Mouse (Mus musculus): ENCODE data around the gene Xirp1. TPM values are rescaled to one million over a fixed set of nuclear protein-coding genes. Genes with fewer than 3 reads are reported as not detected.

The Xirp1 gene
- polyA plus RNA-seq, 1 experiment from 2014 or later = not detected

GRCm38 (mm10) chr9:120054545-120055277 is 31.3 kb upstream of the Xirp1 start:
- no peaks in the 10 kb centered on the region for H3K4me1 ChIP-seq (replicated peaks; ENCODE audit: control insufficient read depth, insufficient read depth, low read length)
- H3K36me3 ChIP-seq (ENCODE audit: control insufficient read depth, insufficient read depth, low read length) = no peaks in the 10 kb centered on the region
- no peak overlapping the region for H3K4me2 ChIP-seq (ENCODE audit: low read depth, low read length, severe bottlenecking)
- no peak for ATAC-seq (replicated peaks; ENCODE audit: low FRiP score)
- H3K27me3 ChIP-seq (ENCODE audit: control insufficient read depth, insufficient read depth, low read length) = no peaks in the 10 kb centered on the region
- H3K4me3 ChIP-seq (ENCODE audit: low read depth, low read length) = no peak overlapping the region
- 49% methylated on average over 8 of the region's 8 CpGs for WGBS
- DNase-seq (ENCODE audit: low spot score) = no peak
- 0 out of 2 replicates have a peak overlapping the region, but pooled peaks have one; percentile 20 for H3K9ac ChIP-seq (ENCODE audit: low read length)
- no peak overlapping the region for H3K27ac ChIP-seq (ENCODE audit: low read depth, low read length)
- no peaks in the 10 kb centered on the region for H3K9me3 ChIP-seq (ENCODE audit: control insufficient read depth, low read length)

GRCm38 (mm10) chr9:120049407-120049806 is 26.0 kb upstream of the Xirp1 start:
- H3K4me1 ChIP-seq (replicated peaks; ENCODE audit: control insufficient read depth, insufficient read depth, low read length) = no peaks in the 10 kb centered on the region
- no peak overlapping the region for H3K4me3 ChIP-seq (ENCODE audit: low read depth, low read length)
- no peak for ATAC-seq (replicated peaks; ENCODE audit: low FRiP score)
- no peaks in the 10 kb centered on the region for H3K9me3 ChIP-seq (ENCODE audit: control insufficient read depth, low read length)
- no peak overlapping the region for H3K4me2 ChIP-seq (ENCODE audit: low read depth, low read length, severe bottlenecking)
- no peak for DNase-seq (ENCODE audit: low spot score)
- 75% methylated on average over 3 of the region's 3 CpGs for WGBS
- H3K27me3 ChIP-seq (ENCODE audit: control insufficient read depth, insufficient read depth, low read length) = no peaks in the 10 kb centered on the region
- H3K27ac ChIP-seq (ENCODE audit: low read depth, low read length) = no peak overlapping the region
- H3K36me3 ChIP-seq (ENCODE audit: control insufficient read depth, insufficient read depth, low read length) = no peaks in the 10 kb centered on the region
- no peak overlapping the region for H3K9ac ChIP-seq (ENCODE audit: low read length)

GRCm38 (mm10) chr9:120048495-120048894 is 25.1 kb upstream of the Xirp1 start:
- no peak overlapping the region for H3K4me3 ChIP-seq (ENCODE audit: low read depth, low read length)
- no peaks in the 10 kb centered on the region for H3K9me3 ChIP-seq (ENCODE audit: control insufficient read depth, low read length)
- 76% methylated on average over 6 of the region's 6 CpGs for WGBS

GRCm38 (mm10) chr9:120043115-120043514 is 19.7 kb upstream of the Xirp1 start:
- Histone ChIP-seq H3K4me3 (ENCODE audit: low read depth, low read length) (no peak overlapping the region), H3K27me3 (ENCODE audit: control insufficient read depth, insufficient read depth, low read length) (no peaks in the 10 kb centered on the region), H3K4me2 (ENCODE audit: low read depth, low read length, severe bottlenecking) (no peak overlapping the region), H3K9me3 (ENCODE audit: control insufficient read depth, low read length) (no peaks in the 10 kb centered on the region), H3K9ac (ENCODE audit: low read length) (no peak overlapping the region), H3K4me1 (replicated peaks; ENCODE audit: control insufficient read depth, insufficient read depth, low read length) (no peaks in the 10 kb centered on the region), H3K27ac (ENCODE audit: low read depth, low read length) (no peak overlapping the region), H3K36me3 (ENCODE audit: control insufficient read depth, insufficient read depth, low read length) (no peaks in the 10 kb centered on the region)
- ATAC-seq (replicated peaks; ENCODE audit: low FRiP score) = no peak
- 83% methylated on average over 7 of the region's 7 CpGs for WGBS
- no peak for DNase-seq (ENCODE audit: low spot score)

More at GRCm38 (mm10) chr9:120048495-120048894, 25.1 kb upstream of the Xirp1 start:
- Histone ChIP-seq H3K27me3 (ENCODE audit: control insufficient read depth, insufficient read depth, low read length) (no peaks in the 10 kb centered on the region), H3K27ac (ENCODE audit: low read depth, low read length) (no peak overlapping the region), H3K4me2 (ENCODE audit: low read depth, low read length, severe bottlenecking) (no peak overlapping the region), H3K9ac (ENCODE audit: low read length) (no peak overlapping the region), H3K36me3 (ENCODE audit: control insufficient read depth, insufficient read depth, low read length) (no peaks in the 10 kb centered on the region), H3K4me1 (replicated peaks; ENCODE audit: control insufficient read depth, insufficient read depth, low read length) (no peaks in the 10 kb centered on the region)
- ATAC-seq (replicated peaks; ENCODE audit: low FRiP score) = no peak
- no peak for DNase-seq (ENCODE audit: low spot score)

GRCm38 (mm10) chr9:120037414-120037813 is 14.0 kb upstream of the Xirp1 start:
- Histone ChIP-seq H3K27me3 (ENCODE audit: control insufficient read depth, insufficient read depth, low read length) (no peaks in the 10 kb centered on the region), H3K4me1 (replicated peaks; ENCODE audit: control insufficient read depth, insufficient read depth, low read length) (no peaks in the 10 kb centered on the region), H3K9me3 (ENCODE audit: control insufficient read depth, low read length) (no peaks in the 10 kb centered on the region), H3K4me2 (ENCODE audit: low read depth, low read length, severe bottlenecking) (no peak overlapping the region), H3K4me3 (ENCODE audit: low read depth, low read length) (no peak overlapping the region), H3K27ac (ENCODE audit: low read depth, low read length) (no peak overlapping the region), H3K36me3 (ENCODE audit: control insufficient read depth, insufficient read depth, low read length) (no peaks in the 10 kb centered on the region), H3K9ac (ENCODE audit: low read length) (no peak overlapping the region)
- ATAC-seq (replicated peaks; ENCODE audit: low FRiP score) (no peak), DNase-seq (ENCODE audit: low spot score) (no peak)
- 84% methylated on average over 7 of the region's 7 CpGs for WGBS

- Histone ChIP-seq H3K27ac (ENCODE audit: low read depth, low read length) (no peak overlapping the region), H3K4me1 (replicated peaks; ENCODE audit: control insufficient read depth, insufficient read depth, low read length) (no peaks in the 10 kb centered on the region), H3K4me3 (ENCODE audit: low read depth, low read length) (no peak overlapping the region), H3K36me3 (ENCODE audit: control insufficient read depth, insufficient read depth, low read length) (no peaks in the 10 kb centered on the region), H3K9ac (ENCODE audit: low read length) (no peak overlapping the region), H3K9me3 (ENCODE audit: control insufficient read depth, low read length) (no peaks in the 10 kb centered on the region), H3K4me2 (ENCODE audit: low read depth, low read length, severe bottlenecking) (no peak overlapping the region), H3K27me3 (ENCODE audit: control insufficient read depth, insufficient read depth, low read length) (no peaks in the 10 kb centered on the region)
- 79% methylated on average over 8 of the region's 8 CpGs for WGBS
- ATAC-seq (replicated peaks; ENCODE audit: low FRiP score) = no peak
- no peak for DNase-seq (ENCODE audit: low spot score)
Measured at GRCm38 (mm10) chr9:120034375-120034774, 11.0 kb upstream of the Xirp1 start.

GRCm38 (mm10) chr9:120032710-120033109 is 9.3 kb upstream of the Xirp1 start:
- Histone ChIP-seq H3K27me3 (ENCODE audit: control insufficient read depth, insufficient read depth, low read length) (no peaks in the 10 kb centered on the region), H3K4me1 (replicated peaks; ENCODE audit: control insufficient read depth, insufficient read depth, low read length) (no peaks in the 10 kb centered on the region), H3K4me3 (ENCODE audit: low read depth, low read length) (no peak overlapping the region), H3K27ac (ENCODE audit: low read depth, low read length) (no peak overlapping the region), H3K36me3 (ENCODE audit: control insufficient read depth, insufficient read depth, low read length) (no peaks in the 10 kb centered on the region), H3K9ac (ENCODE audit: low read length) (no peak overlapping the region), H3K9me3 (ENCODE audit: control insufficient read depth, low read length) (no peaks in the 10 kb centered on the region), H3K4me2 (ENCODE audit: low read depth, low read length, severe bottlenecking) (no peak overlapping the region)
- no peak for DNase-seq (ENCODE audit: low spot score)
- ATAC-seq (replicated peaks; ENCODE audit: low FRiP score) = no peak
- WGBS = 85% methylated on average over 6 of the region's 6 CpGs

GRCm38 (mm10) chr9:120030421-120030820 is 7.0 kb upstream of the Xirp1 start:
- no peak for DNase-seq (ENCODE audit: low spot score)
- Histone ChIP-seq H3K27ac (ENCODE audit: low read depth, low read length) (no peak overlapping the region), H3K4me1 (replicated peaks; ENCODE audit: control insufficient read depth, insufficient read depth, low read length) (no peaks in the 10 kb centered on the region), H3K9me3 (ENCODE audit: control insufficient read depth, low read length) (no peaks in the 10 kb centered on the region), H3K4me2 (ENCODE audit: low read depth, low read length, severe bottlenecking) (no peak overlapping the region), H3K36me3 (ENCODE audit: control insufficient read depth, insufficient read depth, low read length) (no peaks in the 10 kb centered on the region), H3K4me3 (ENCODE audit: low read depth, low read length) (no peak overlapping the region), H3K9ac (ENCODE audit: low read length) (no peak overlapping the region), H3K27me3 (ENCODE audit: control insufficient read depth, insufficient read depth, low read length) (no peaks in the 10 kb centered on the region)
- WGBS = 87% methylated on average over 10 of the region's 10 CpGs
- ATAC-seq (replicated peaks; ENCODE audit: low FRiP score) = no peak

GRCm38 (mm10) chr9:120029880-120030279 is 6.5 kb upstream of the Xirp1 start:
- H3K36me3 ChIP-seq (ENCODE audit: control insufficient read depth, insufficient read depth, low read length) = no peaks in the 10 kb centered on the region
- ATAC-seq (replicated peaks; ENCODE audit: low FRiP score) (no peak), DNase-seq (ENCODE audit: low spot score) (no peak)
- no peak overlapping the region for H3K27ac ChIP-seq (ENCODE audit: low read depth, low read length)
- H3K4me2 ChIP-seq (ENCODE audit: low read depth, low read length, severe bottlenecking) = no peak overlapping the region
- H3K9me3 ChIP-seq (ENCODE audit: control insufficient read depth, low read length) = no peaks in the 10 kb centered on the region
- H3K4me1 ChIP-seq (replicated peaks; ENCODE audit: control insufficient read depth, insufficient read depth, low read length) = no peaks in the 10 kb centered on the region
- H3K4me3 ChIP-seq (ENCODE audit: low read depth, low read length) = no peak overlapping the region
- no peaks in the 10 kb centered on the region for H3K27me3 ChIP-seq (ENCODE audit: control insufficient read depth, insufficient read depth, low read length)
- WGBS = 92% methylated on average over 6 of the region's 6 CpGs
- H3K9ac ChIP-seq (ENCODE audit: low read length) = no peak overlapping the region

Data from forebrain, embryonic 11.5 days (tissue).